Mouse (Mus musculus) thymus, adult 2 months (tissue): Measurements from ENCODE around the gene Hnrnpab. TPM values are rescaled to one million over a fixed set of nuclear protein-coding genes. Genes with fewer than 3 reads are reported as not detected.

Source experiments
- DNase-seq: peaks from one replicate; pipeline ENCODE4 v3.0.0; 2021
- H3K27ac ChIP-seq: fragments of 200-500 bp; 2 replicates; pipeline ENCODE4 v1.5.1; 2012; ENCODE audit warnings: low read length, control low read depth; ENCODE audit not compliant: control insufficient read depth, insufficient read depth
- H3K27me3 ChIP-seq: fragments of 200-500 bp; 2 replicates; pipeline ENCODE4 v1.6.1; 2012; ENCODE audit warnings: mild to moderate bottlenecking, low read length, moderate library complexity, mixed read lengths; ENCODE audit not compliant: control insufficient read depth, insufficient read depth
- H3K36me3 ChIP-seq: fragments of 200-500 bp; 2 replicates; pipeline ENCODE4 v1.6.1; 2012; ENCODE audit warnings: mild to moderate bottlenecking, low read length, moderate library complexity; ENCODE audit not compliant: control insufficient read depth, insufficient read depth
- H3K4me1 ChIP-seq: fragments of 200-500 bp; replicated peaks from 2 replicates; pipeline ENCODE4 v1.6.1; 2012; ENCODE audit warnings: low read length; ENCODE audit not compliant: control insufficient read depth, insufficient read depth
- H3K4me3 ChIP-seq: fragments of 200-500 bp; 2 replicates; pipeline ENCODE4 v1.5.1; 2012; ENCODE audit warnings: mild to moderate bottlenecking, low read length, control low read depth, moderate library complexity; ENCODE audit not compliant: control insufficient read depth, insufficient read depth
- CTCF ChIP-seq: fragments of 200-500 bp; IDR thresholded peaks from 2 replicates; pipeline ENCODE4 v1.5.1; 2012; ENCODE audit warnings: mild to moderate bottlenecking, control low read depth, low read length, moderate library complexity, borderline replicate concordance; ENCODE audit not compliant: control insufficient read depth, poor library complexity, insufficient read depth; ENCODE audit errors: extremely low read depth
- POLR2A ChIP-seq: fragments of 200-500 bp; IDR thresholded peaks from 2 replicates; pipeline ENCODE4 v1.6.1; 2012; ENCODE audit warnings: mild to moderate bottlenecking, low read length, control low read depth, moderate library complexity; ENCODE audit not compliant: control insufficient read depth, poor library complexity, insufficient read depth; ENCODE audit errors: extremely low read depth
- WGBS: fragments of 180-500 bp; shearing (Covaris S2); methylation state at CpG from one replicate; pipeline ENCODE4 v1.1.7; 2018; 5-methylcytosine and 5-hydroxymethylcytosine counted together
- polyA plus RNA-seq: library from polyadenylated mRNA; depleted of rRNA; stranded (reverse); fragments of >200 nt; gene quantifications from 2 replicates; pipeline ENCODE4 v1.2.3, GENCODE M21; 2012

The Hnrnpab gene
- polyA plus RNA-seq, 1 experiment: 533 TPM

- no peak overlapping the region for H3K4me3 ChIP-seq
- WGBS: 74% methylated on average over 3 of the region's 3 CpGs
- H3K27ac ChIP-seq: no peak overlapping the region
- TF ChIP-seq POLR2A: no peak
- no peak for TF ChIP-seq CTCF
- H3K36me3 ChIP-seq: peaks cover 84% of the 10 kb centered on the region
- no peaks in the 10 kb centered on the region for H3K27me3 ChIP-seq
- no peak for DNase-seq
- no peaks in the 10 kb centered on the region for H3K4me1 ChIP-seq
Measured at GRCm38 (mm10) chr11:51594715-51595350, 11.8 kb downstream of the Hnrnpab start.

GRCm38 (mm10) chr11:51593849-51594248 is 12.8 kb downstream of the Hnrnpab start:
- no peak for DNase-seq
- TF ChIP-seq POLR2A (no peak), CTCF (no peak)
- no peak overlapping the region for H3K4me3 ChIP-seq
- no peak overlapping the region for H3K27ac ChIP-seq
- H3K4me1 ChIP-seq: no peaks in the 10 kb centered on the region
- 98% methylated on average over 6 of the region's 6 CpGs for WGBS
- H3K36me3 ChIP-seq: peaks cover 74% of the 10 kb centered on the region
- H3K27me3 ChIP-seq: no peaks in the 10 kb centered on the region

GRCm38 (mm10) chr11:51593368-51593767 is 13.3 kb downstream of the Hnrnpab start:
- no peak overlapping the region for H3K4me3 ChIP-seq
- no peaks in the 10 kb centered on the region for H3K27me3 ChIP-seq
- peaks cover 69% of the 10 kb centered on the region for H3K36me3 ChIP-seq
- H3K4me1 ChIP-seq: no peaks in the 10 kb centered on the region
- WGBS: 94% methylated on average over 4 of the region's 4 CpGs
- H3K27ac ChIP-seq: no peak overlapping the region
- TF ChIP-seq CTCF (no peak), POLR2A (no peak)
- DNase-seq: no peak

GRCm38 (mm10) chr11:51591915-51592314 is 14.7 kb downstream of the Hnrnpab start:
- 93% methylated on average over 7 of the region's 7 CpGs for WGBS
- H3K4me3 ChIP-seq: no peak overlapping the region
- no peaks in the 10 kb centered on the region for H3K4me1 ChIP-seq
- DNase-seq: no peak
- no peaks in the 10 kb centered on the region for H3K27me3 ChIP-seq
- H3K27ac ChIP-seq: no peak overlapping the region
- peaks cover 61% of the 10 kb centered on the region for H3K36me3 ChIP-seq
- no peak for TF ChIP-seq POLR2A
- TF ChIP-seq CTCF: no peak

GRCm38 (mm10) chr11:51591168-51591567 is 15.5 kb downstream of the Hnrnpab start:
- Histone ChIP-seq H3K27me3 (no peaks in the 10 kb centered on the region), H3K36me3 (peaks cover 54% of the 10 kb centered on the region), H3K4me3 (no peak overlapping the region), H3K4me1 (no peaks in the 10 kb centered on the region), H3K27ac (no peak overlapping the region)
- no peak for TF ChIP-seq CTCF
- TF ChIP-seq POLR2A: no peak
- DNase-seq: no peak
- WGBS: 86% methylated on average over 7 of the region's 7 CpGs

- H3K27ac ChIP-seq: no peak overlapping the region
- DNase-seq: no peak
- TF ChIP-seq CTCF: no peak
- no peak for TF ChIP-seq POLR2A
- H3K36me3 ChIP-seq: peaks cover 42% of the 10 kb centered on the region
- peaks cover 7% of the 10 kb centered on the region for H3K4me1 ChIP-seq
- no peak overlapping the region for H3K4me3 ChIP-seq
- no peaks in the 10 kb centered on the region for H3K27me3 ChIP-seq
Measured at GRCm38 (mm10) chr11:51590002-51590401, 16.6 kb downstream of the Hnrnpab start.

GRCm38 (mm10) chr11:51588833-51589232 is 17.8 kb downstream of the Hnrnpab start:
- whole genome bisulfite sequencing: over 99% methylated on average over 3 of the region's 3 CpGs
- Histone ChIP-seq H3K27me3 (no peaks in the 10 kb centered on the region), H3K4me3 (no peak overlapping the region), H3K4me1 (peaks cover 10% of the 10 kb centered on the region), H3K36me3 (peaks cover 35% of the 10 kb centered on the region), H3K27ac (no peak overlapping the region)
- TF ChIP-seq POLR2A: no peak
- TF ChIP-seq CTCF: no peak
- no peak for DNase-seq

- Histone ChIP-seq H3K4me3 (no peak overlapping the region), H3K4me1 (peaks cover 16% of the 10 kb centered on the region), H3K27ac (no peak overlapping the region), H3K27me3 (no peaks in the 10 kb centered on the region), H3K36me3 (peaks cover 22% of the 10 kb centered on the region)
- TF ChIP-seq CTCF: no peak
- TF ChIP-seq POLR2A: no peak
- 98% methylated on average over 1 of the region's 1 CpGs for WGBS
- DNase-seq: no peak
Measured at GRCm38 (mm10) chr11:51587059-51587458, 19.6 kb downstream of the Hnrnpab start.
